15 mouse cellular contexts compared by ENCODE assay signal in genomic region chr7:37064582-37065458, GRCm38 (mm10).
DNase-seq lines count a peak whose midpoint lies in the region; ATAC-seq and TF ChIP-seq lines count a peak whose summit lies in the region.
"Had no signal": no experiment of that assay in that cellular context is flagged by ENCODE, and none has a peak within 500 bp of the region (broad histone marks: within the 10 kb centered on the region; RNA-seq: fewer than 3 reads in every experiment).

No protein-coding gene starts in this region.

- no peak overlapping the region for H3K27ac ChIP-seq in heart, embryonic 11.5 days (ENCODE audit: low read depth, low read length)
- H3K27ac ChIP-seq in lung, embryonic 14.5 days (ENCODE audit: low read depth), result no peak overlapping the region
- no peak overlapping the region for H3K27ac ChIP-seq in stomach, embryonic 16.5 days (ENCODE audit: low read length)
- H3K27ac ChIP-seq: embryonic facial prominence, embryonic 10.5 days; limb, embryonic 12.5 days; midbrain, embryonic 15.5 days had no signal

- H3K27me3 ChIP-seq in heart, embryonic 11.5 days (ENCODE audit: control insufficient read depth, insufficient read depth, low read length), result no peaks in the 10 kb centered on the region
- no peaks in the 10 kb centered on the region for H3K27me3 ChIP-seq in lung, embryonic 14.5 days (ENCODE audit: insufficient read depth, low read length)
- H3K27me3 ChIP-seq in stomach, embryonic 16.5 days (ENCODE audit: control insufficient read depth, insufficient read depth, low read length), result no peaks in the 10 kb centered on the region
- H3K27me3 ChIP-seq: CH12.LX; limb, embryonic 12.5 days; midbrain, embryonic 15.5 days had no signal

- H3K36me3 ChIP-seq in heart, embryonic 11.5 days (ENCODE audit: control insufficient read depth, insufficient read depth, low read length), result no peaks in the 10 kb centered on the region
- H3K36me3 ChIP-seq in lung, embryonic 14.5 days (ENCODE audit: insufficient read depth), result no peaks in the 10 kb centered on the region
- H3K36me3 ChIP-seq in stomach, embryonic 16.5 days (ENCODE audit: control insufficient read depth, insufficient read depth, low read length), result no peaks in the 10 kb centered on the region
- H3K36me3 ChIP-seq: embryonic facial prominence, embryonic 10.5 days; limb, embryonic 12.5 days; midbrain, embryonic 15.5 days had no signal

- no peaks in the 10 kb centered on the region for H3K4me1 ChIP-seq in heart, embryonic 11.5 days (ENCODE audit: control insufficient read depth, insufficient read depth, low read length)
- H3K4me1 ChIP-seq in lung, embryonic 14.5 days (ENCODE audit: insufficient read depth), result 0 out of 2 replicates have a peak, but pooled peaks cover 5% of the 10 kb centered on the region
- H3K4me1 ChIP-seq in stomach, embryonic 16.5 days (ENCODE audit: control insufficient read depth, insufficient read depth, low read length), result no peaks in the 10 kb centered on the region
- H3K4me1 ChIP-seq: embryonic facial prominence, embryonic 10.5 days; limb, embryonic 12.5 days; midbrain, embryonic 15.5 days had no signal

- no peak for TF ChIP-seq CTCF in lung, embryonic 14.5 days (IDR thresholded peaks at IDR 0.05; ENCODE audit: low read depth)

- H3K9me3 ChIP-seq in heart, embryonic 11.5 days (replicated peaks; ENCODE audit: control insufficient read depth, low read length), result peaks cover 3% of the 10 kb centered on the region; the same call in 1 of the 2 replicates
- 0 out of 2 replicates have a peak, but pooled peaks cover 4% of the 10 kb centered on the region for H3K9me3 ChIP-seq in lung, embryonic 14.5 days (ENCODE audit: low read depth, low read length)
- H3K9me3 ChIP-seq in stomach, embryonic 16.5 days (replicated peaks; ENCODE audit: control insufficient read depth, low read length), result no peaks in the 10 kb centered on the region
- H3K9me3 ChIP-seq: midbrain, embryonic 15.5 days had no signal

- no peak for ATAC-seq in heart, embryonic 11.5 days (replicated peaks; ENCODE audit: insufficient number of reproducible peaks, low FRiP score, low TSS enrichment)
- peak; percentile 85 for ATAC-seq in lung, embryonic 14.5 days (ENCODE audit: insufficient read depth)
- ATAC-seq in stomach, embryonic 16.5 days (ENCODE audit: insufficient read depth, low FRiP score), result peak; percentile 73
- ATAC-seq: intestine, embryonic 16.5 days; liver, postnatal 0 days; midbrain, embryonic 15.5 days had no signal

- no peak overlapping the region for H3K4me2 ChIP-seq in heart, embryonic 11.5 days
- H3K4me2 ChIP-seq in lung, embryonic 14.5 days, result no peak overlapping the region
- no peak overlapping the region for H3K4me2 ChIP-seq in stomach, embryonic 16.5 days (ENCODE audit: low read depth, low read length)
- H3K4me2 ChIP-seq: limb, embryonic 12.5 days; midbrain, embryonic 15.5 days had no signal

- H3K4me3 ChIP-seq in heart, embryonic 11.5 days (ENCODE audit: low read depth, low read length), result no peak overlapping the region
- no peak overlapping the region for H3K4me3 ChIP-seq in lung, embryonic 14.5 days (ENCODE audit: low read depth, low read length)
- no peak overlapping the region for H3K4me3 ChIP-seq in stomach, embryonic 16.5 days (replicated peaks; ENCODE audit: low read length)
- H3K4me3 ChIP-seq: embryonic facial prominence, embryonic 10.5 days; limb, embryonic 12.5 days; midbrain, embryonic 15.5 days had no signal

- DNase-seq in heart, adult 9 months (ENCODE audit: low spot score in 2 of 2), result peak; percentile 1
- peak; percentile 87 for DNase-seq in lung, embryonic 14.5 days
- DNase-seq in lung, adult 18-20 months, result no peak
- peak; percentile 61 for DNase-seq in ovary, postnatal 10 days (ENCODE audit: low spot score)
- no peak for DNase-seq in spleen, postnatal 10 days (ENCODE audit: low spot score in 2 of 2)
- DNase-seq: cerebellum, adult 8-10 months; liver, postnatal 0 days; thymus, postnatal 4 days had no signal

- no peak overlapping the region for H3K9ac ChIP-seq in heart, embryonic 11.5 days (ENCODE audit: low read depth, low read length)
- no peak overlapping the region for H3K9ac ChIP-seq in lung, embryonic 14.5 days
- no peak overlapping the region for H3K9ac ChIP-seq in stomach, embryonic 16.5 days (ENCODE audit: low read length)
- H3K9ac ChIP-seq: limb, embryonic 12.5 days; liver, postnatal 0 days; midbrain, embryonic 15.5 days had no signal

- WGBS in heart, embryonic 11.5 days (ENCODE audit: insufficient replicate concordance), result 71% methylated on average over 8 of the region's 8 CpGs
- 62% methylated on average over 8 of the region's 8 CpGs for WGBS in lung, embryonic 14.5 days
- WGBS in stomach, embryonic 16.5 days, result 69% methylated on average over 8 of the region's 8 CpGs

Comparison
In these comparisons a context has a peak if more than half of its experiments do, and no peak if none do; other contexts are left out.
1. DNase-seq: peak in heart, adult 9 months (2 of 2), lung, embryonic 14.5 days (single experiment) and ovary, postnatal 10 days (single experiment); none in lung, adult 18-20 months (0 of 2) and spleen, postnatal 10 days (0 of 2).